Comparison of ENCODE assay signal across 23 mouse cellular contexts in genomic region chr17:86516630-86517029, GRCm38 (mm10). TPM values are rescaled to one million over a fixed set of nuclear protein-coding genes. Genes with fewer than 3 reads are reported as not detected.
"Had no signal": no experiment of that assay in that cellular context is flagged by ENCODE, and none has a peak within 500 bp of the region (broad histone marks: within the 10 kb centered on the region; RNA-seq: fewer than 3 reads in every experiment).

No protein-coding gene starts in this region.

- H3K27ac ChIP-seq: kidney, embryonic 15.5 days; liver, embryonic 14.5 days; macrophage; midbrain, embryonic 12.5 days; midbrain, embryonic 15.5 days; neural tube, embryonic 12.5 days; neural tube, embryonic 15.5 days; stomach, postnatal 0 days had no signal

- DNase-seq: kidney, postnatal 10 days; kidney, postnatal 36 days; liver, postnatal 0 days; lung, embryonic 14.5 days; right cerebral cortex, adult 18-20 months; right cerebral cortex, postnatal 14 days; right cerebral cortex, postnatal 4 days; thymus, adult 2 months; thymus, postnatal 14 days had no signal

- H3K4me3 ChIP-seq: kidney, embryonic 15.5 days; midbrain, embryonic 12.5 days; midbrain, embryonic 15.5 days; neural tube, embryonic 12.5 days; neural tube, embryonic 15.5 days had no signal

RNA-seq across cellular contexts. Expression of gene Gm10309, which starts 11.6 kb away (rescaled TPM):
- total RNA-seq: layer of hippocampus, postnatal 25 days; left cerebral cortex, adult 18-20 months; left cerebral cortex, postnatal 10 days; left cerebral cortex, postnatal 36 days; liver, adult 2 months; megakaryocyte, adult 5-6 weeks had no signal
